Mouse (Mus musculus) adrenal gland, postnatal 25 days (tissue): ENCODE measurements around the gene Nepro. TPM values are rescaled to one million over a fixed set of nuclear protein-coding genes. Genes with fewer than 3 reads are reported as not detected.

Source experiments
- DNase-seq: peaks from one replicate; pipeline ENCODE4 v3.0.0; 2021; ENCODE audit warnings: mixed read lengths
- long read RNA-seq: library from polyadenylated mRNA; stranded (forward); transcript quantifications from one replicate; pipeline ENCODE4 v2.0.0, GENCODE M21; 2021
- total RNA-seq: library from RNA; stranded (reverse); gene quantifications from 2 replicates; pipeline ENCODE4 v1.2.3, GENCODE M21; 2021

Nepro gene
- total RNA-seq, result 10.5 and 10.7 TPM in 2 replicates
- long read RNA-seq, partial matches to known transcripts, result 0 of 4 reads
- long read RNA-seq, other reads (novel, unspliced or antisense), result 3 of 4 reads

DNA sequence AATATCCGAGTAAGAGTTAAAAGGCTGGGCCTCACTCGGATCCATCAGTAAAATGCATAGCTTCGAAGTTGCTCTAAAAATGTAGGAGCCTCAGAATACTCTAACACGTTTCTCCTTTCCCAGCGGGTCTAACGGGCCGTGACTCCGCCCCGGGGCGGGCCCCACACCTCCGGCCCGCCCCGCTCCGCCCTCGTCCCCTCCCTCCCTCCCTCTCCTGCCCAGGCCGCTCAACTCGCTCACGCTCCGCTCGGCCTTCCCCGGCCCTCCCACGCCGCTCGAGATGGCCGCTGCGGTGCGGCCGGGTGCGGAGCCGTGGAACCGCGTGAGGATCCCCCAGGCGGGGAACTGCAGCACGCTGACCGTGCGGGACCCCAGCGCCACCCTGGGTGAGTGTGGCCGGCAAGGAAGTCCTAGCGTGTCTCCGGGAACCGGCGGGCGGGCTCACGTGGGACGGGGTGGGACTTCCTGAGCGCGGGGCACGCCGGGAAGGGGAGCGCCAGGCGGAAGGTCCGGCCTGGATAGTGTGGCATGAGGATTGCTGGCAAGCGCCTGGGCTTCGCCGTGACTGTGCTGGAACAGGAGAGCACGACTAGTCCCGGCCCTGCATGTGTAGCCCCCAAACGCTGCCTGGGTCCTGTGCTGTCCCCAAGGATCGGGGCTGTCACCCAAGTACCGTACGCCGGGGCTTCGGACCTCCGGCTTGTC is at the start of gene Nepro:
Gene Nepro, plus strand, starts transcription at position 219 of the 705 bp plus-strand sequence.
- DNase-seq, result peak; percentile 95

DNA sequence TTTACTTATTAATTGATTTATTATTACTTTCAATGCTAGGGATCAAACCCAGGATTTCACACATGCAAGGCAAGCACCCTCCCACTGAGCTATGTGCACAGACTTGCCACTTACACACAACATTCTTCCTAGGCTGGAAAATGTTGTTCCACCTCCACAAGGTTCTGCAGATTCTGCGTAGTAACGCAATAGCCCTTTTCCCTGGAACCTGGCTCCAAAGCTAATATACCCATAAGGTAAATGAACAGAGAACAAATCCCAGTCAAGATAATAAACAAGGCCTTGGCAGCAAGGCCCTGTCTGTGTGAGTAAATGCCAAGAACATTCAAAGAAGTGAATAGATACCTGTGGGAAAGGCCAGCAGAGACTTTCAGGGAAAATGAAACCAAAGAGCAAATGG is 47.7 kb upstream of the Nepro start:
- DNase-seq, result no peak

DNA sequence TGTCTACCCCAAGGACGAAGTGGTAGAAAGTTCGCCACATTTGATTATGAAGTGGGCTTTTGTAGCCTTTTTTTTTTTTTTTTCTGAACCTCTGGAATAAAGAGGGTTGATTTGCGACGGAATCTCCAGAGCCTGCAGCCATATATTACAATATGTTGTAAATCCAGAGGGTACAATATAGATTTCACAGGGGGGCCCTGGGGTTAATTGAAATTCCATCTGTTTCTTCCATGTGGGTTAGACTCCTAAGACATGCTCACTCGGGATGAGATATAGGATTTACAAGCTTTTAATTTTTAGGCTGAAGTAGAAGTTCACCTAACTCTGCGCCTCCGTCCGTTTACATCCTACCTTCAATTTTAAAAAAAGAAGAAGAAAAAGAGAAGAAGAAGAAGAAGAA is 45.0 kb upstream of the Nepro start:
- no peak for DNase-seq

DNA sequence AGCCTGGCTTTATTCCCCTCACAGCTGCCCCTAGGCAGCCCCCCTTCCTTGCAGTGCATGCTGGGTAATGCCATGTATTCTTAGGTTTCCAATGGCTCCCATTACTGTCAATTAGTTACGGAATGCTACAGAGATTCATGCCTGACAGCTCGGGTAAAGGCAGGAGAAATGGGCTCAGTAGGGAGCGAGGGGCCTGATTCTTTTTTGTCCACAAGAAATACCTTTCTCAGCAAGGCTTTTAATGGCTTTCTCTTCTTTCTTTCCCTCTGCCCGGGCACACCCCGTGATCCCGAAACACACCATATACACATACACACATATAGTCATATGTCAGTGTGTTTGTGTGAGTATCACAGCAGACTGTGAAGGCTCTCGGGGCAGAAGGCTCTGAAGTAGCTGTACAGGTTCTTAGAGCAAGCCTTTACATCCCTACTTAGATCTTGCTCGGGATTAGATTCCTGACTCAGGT is 44.6 kb upstream of the Nepro start:
- DNase-seq, result no peak

DNA sequence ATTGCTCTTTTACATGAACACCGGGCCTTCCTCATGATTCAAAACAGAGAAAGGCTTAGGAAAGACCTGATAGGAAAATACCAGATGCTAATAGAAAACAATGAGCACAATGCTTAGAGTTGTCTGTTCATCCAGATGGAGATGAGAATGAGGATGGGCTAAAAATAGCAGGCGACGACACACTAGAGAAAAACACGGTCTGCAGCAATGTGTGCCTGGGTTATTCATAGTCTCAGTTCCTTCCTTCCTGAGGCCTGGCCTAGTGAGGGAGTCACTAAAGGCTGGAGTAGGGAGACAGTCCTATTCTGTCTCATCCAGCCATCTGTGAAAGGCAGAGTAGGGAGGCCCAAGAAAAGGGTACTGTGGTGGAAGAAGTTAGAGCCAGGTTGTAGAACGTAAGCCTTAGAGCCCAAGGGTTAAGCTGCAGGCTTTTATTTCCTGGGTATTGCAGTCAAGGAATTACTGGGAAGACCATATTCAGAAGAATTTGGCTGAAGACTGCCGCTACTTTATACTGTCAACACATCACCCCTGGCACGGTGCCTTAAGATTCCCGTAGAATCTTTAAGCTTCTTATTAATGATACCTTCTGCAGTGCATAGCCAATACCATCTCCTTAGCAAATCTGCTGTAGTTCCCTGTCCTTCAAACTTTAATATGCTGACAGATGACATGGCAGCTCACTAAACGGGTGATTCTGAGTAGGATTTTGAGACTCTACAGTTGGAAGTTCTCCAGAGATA is 43.2 kb upstream of the Nepro start:
- no peak for DNase-seq

DNA sequence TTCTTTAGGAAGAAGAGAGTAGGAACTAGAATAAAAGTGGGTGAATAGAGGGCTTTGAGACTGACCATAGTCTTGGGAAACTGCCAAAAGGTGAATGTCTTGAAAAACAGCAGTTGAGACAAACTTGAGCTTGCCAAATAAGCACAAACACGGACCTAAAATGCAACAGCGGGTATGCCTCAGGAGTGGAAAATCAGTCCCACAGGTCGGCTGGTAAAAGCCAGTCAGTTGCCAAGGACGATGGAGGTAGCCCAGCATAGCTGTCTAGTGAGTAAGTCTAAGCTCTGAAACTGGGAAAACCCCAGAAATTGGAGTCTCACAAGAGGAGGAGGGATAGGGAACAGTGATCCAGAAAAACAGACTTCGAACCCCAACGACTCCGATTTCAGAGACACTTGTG is 39.5 kb upstream of the Nepro start:
- DNase-seq, result no peak

DNA sequence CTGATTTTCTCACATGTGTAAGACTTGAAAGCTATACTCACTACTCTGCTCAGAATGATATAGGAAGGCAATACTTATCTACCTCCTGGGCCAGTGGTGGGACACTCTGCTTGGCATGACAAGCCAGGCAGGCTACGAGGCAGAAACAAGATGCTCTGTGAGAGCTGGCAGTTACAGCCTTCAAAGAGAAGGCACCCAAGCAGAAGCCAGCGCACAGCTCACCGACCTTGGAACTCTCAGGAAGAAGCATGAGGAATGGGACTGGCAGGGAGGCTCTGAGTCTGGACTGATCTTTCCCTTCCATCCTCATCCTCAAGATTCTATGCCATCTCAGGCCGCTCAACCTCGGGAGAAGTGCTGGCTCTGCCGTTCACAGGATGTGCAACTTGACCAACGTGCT is 38.7 kb upstream of the Nepro start:
- no peak for DNase-seq

DNA sequence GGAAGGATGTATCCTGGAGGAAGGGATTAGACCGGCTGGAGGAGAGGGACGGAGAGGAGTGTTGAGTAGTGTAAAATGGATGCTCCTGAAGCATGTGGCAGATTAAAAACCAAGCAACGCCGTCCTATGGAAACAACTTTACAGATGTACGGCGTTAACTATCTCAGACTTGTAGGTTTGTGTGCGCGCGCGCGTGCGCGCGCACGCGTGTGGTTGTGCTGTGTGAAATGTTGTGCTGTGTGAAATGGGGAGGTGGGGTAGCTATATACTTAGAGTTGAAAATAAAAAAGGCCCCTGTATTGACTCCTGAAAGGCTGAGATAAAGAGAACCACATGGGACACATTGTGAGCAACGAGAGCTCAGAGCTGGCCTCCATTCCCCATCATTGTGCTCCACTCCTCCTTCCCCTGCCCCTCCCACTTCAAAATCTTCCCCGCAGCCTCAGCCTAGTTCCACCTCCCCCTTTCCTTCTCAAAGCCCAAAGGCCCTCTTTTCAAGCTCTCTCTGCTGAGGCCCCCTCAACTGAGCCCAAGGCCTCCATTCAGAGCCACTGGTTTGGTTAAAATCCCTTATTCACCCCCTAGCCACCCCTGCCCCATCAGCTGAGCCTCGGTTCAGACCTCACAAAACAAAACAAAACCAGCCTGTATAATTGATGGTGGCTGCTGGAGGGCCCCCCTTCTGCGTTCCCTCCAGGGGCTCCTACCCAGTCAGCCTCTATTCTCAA is 36.9 kb upstream of the Nepro start:
- DNase-seq, result no peak

DNA sequence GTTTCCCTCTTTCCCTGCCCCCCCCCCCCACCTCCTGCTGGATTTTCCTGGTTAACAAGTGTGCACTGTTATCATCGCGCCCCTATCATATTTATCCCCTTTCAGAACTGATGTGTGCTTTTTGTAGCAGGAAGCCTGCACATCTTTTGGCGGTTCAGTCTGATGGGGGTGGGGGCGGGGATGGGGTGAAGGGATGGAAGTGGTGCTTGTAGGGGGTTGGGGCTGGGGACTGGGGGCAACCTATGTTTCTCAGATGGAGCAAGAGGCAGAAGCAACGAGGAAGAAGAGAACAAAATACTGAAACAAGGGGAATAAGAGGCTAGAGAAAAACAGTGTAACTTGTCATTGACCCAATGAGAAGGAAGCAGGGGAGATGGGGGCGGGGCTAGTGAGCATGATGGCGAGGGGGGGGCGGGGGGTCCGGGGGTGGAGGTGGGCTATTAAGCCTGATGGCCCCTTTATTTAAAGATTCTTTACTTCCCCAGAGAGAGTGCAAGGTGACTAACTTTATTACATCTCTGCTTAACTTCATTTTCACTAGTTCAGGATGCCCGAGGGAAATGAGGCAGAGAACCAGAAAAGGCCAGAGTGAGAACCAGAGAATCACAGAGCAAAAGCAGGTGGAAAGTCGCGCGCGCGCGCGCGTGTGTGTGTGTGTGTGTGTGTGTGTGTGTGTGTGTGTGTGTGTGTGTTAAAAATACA is 36.2 kb upstream of the Nepro start:
- DNase-seq, result no peak

DNA sequence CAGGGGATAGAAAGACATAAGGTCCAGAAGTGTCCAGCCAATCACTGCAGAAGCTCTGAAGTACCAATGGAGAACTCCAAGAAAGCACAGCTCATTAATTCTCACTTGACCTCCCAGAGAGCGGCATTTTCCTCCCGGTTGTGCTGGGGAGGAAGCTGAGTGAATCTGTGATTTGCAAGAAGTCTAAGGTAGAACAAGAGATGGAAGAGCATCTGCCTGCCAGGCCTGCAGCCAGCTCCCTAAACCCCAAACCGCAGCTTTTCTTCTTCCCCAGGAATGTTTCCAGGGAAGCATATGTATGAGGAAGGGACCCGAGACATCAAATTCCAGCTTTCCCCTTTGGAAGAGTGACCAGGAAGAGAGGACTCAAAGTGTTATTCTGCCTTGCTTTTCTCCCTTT is 35.6 kb upstream of the Nepro start:
- no peak for DNase-seq

DNA sequence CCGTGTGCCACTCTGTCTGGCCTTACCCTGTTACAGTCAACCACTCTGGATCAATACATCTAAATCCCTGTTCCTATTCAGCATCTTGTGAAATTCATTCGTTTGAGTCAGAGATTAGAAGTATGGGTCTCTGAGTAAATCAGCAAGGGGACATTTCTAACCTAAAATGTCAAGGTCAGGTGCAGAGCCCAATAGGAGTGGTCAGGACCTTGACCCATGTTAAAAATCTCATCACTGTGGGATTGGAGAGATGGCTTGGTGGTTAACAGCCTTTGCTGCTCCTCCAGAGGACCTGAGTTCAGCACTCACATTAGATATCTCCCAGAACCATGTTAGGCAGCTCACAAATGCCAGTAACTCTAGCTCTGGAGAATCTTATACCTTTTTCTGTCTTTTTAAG is 33.6 kb upstream of the Nepro start:
- DNase-seq, result no peak

DNA sequence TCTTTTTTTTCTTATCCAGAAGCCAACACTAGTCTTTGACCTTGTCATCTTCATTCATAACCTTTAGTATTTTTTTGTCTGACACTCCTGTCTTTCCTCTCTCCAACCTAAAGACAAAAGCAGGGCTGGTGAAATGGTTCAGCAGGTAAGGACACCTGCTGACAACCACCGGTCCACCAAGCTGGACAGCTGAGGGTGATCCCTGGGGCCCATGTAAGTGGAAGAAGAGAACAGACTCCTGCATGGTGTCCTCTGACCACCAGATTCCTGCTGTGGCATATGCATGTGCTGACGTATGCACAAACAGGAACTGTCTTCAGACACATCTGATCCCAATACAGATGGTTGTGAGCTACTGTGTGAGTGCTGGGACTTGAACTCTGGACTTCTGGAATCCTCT is 33.0 kb upstream of the Nepro start:
- no peak for DNase-seq

DNA sequence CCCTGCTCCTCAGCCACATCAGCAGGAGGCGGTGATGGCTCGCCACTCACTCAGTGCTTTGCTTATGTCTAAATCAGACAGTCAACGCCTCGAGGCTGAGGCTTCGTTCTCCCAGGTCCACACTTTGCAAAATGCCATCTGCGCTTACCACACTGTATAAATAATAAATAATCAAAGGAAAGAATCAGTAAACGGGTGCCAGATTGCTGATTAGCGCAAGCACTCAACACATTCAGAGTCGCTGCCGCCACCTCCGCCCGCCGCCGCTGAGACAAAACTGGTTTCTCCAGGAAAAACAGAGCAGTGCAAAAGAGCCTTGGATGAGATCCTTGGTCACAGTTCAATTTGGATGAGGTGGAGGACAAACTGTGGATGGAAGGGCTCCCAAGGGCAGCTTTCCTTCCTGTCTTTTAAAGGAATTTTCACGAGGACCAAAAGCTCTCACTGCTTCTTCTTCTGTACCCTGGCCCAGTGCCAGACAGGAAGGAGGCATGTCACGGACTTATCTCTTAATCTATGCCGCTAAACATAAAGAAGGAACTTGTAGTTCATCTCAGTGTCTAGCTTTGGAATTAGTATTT is 32.5 kb upstream of the Nepro start:
- DNase-seq, result peak; percentile 79

DNA sequence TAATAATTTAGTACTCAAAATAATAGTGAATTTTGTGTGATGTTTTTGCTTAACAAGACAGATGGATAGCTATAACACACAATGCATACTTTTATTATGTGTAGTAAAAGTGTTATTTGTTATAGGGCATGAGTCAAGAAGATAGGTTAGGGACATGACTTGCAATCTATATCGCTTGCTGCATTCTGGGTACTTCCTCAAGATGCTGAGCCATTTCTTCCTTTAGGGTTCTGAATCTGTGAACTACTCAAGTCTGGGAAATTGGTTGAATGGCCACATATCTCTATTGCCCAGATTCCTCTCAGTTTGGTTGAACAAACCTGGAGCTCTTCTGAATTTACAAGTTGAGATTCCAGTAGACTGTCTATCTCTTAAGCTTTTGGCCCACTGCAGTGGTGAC is 31.6 kb upstream of the Nepro start:
- no peak for DNase-seq

DNA sequence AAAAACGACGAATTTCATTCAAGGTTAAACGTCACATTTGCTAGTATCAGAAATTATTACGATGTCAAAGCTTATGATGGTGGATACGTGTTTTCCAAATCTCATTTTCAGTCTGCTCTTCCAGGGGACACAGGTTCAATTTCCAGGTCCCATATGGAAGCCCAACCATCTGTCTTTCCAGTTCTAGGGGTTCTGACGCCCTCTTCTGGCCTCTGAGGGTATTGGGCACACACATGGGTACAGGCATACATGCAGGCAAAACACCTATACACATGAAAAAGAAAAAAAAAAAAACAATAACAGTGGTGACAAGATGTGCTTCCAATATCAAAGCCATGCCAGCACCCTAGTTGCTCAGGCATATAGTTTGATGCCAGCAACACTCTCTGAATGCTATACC is 30.4 kb upstream of the Nepro start:
- DNase-seq, result peak; percentile 36

DNA sequence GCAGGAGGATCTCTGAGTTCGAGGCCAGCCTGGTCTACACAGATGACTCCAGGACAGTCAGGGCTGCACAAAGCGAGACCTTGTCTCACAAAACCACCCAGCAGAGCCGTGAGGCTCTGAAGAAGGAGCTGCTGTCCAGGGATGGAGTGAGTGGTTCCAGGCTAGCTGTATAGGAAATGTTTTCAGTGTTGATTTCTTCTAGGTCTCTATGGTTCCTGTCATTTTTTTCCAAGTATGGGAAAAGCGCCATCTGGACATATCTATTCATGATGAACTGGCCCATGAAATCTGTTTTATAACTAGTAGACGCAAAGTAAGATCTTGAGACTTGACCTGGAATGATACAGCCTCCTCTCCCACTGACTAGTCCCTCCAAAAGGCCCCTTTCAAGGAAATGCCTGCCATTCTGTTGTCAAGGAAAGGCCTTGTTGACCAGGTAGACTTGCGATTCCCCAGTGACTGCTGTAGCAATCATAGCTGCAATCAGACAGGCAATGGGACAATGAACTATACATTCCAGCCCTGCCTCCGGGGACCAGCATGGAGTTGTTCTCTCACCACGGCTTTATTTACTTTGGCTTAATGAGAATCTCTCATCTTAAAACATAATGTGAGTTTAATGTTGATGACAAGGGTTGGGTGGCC is 28.8 kb upstream of the Nepro start:
- DNase-seq, result no peak

DNA sequence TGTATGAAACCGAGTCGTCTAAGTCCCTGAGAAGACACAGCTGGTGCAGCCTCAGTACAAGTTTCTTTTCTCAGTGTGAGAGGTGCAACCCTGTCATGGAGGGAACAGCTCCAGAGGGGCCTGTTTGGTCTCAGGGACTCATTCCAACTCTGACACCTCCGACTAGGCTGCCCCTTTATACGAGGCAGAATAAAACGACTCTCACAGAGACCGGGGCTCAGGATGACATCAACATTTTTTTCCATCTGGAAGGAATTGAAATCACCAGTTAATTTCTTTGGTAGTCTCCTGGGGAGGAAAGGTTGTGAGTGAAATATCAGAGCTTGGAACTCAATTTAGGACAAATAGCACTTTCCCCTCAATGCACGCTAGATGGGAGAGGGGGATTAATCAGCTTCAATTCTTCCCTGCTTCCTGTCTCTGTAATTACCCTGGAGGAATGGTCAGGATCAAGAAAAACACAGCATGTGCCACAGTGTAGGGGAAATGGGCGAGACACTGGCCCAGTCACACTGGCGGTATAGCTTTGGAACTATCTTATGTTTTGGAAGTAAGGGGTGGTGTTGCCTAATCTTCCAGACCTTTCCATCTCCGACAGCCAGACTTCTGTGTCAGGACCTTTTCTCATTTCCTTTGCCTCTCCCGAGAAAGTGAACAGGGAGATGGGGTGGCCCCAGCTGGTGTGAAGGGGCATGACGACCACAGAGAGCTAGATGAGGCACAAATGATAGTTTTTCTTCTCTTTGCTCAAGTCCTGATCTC is 28.1 kb upstream of the Nepro start:
- no peak for DNase-seq

DNA sequence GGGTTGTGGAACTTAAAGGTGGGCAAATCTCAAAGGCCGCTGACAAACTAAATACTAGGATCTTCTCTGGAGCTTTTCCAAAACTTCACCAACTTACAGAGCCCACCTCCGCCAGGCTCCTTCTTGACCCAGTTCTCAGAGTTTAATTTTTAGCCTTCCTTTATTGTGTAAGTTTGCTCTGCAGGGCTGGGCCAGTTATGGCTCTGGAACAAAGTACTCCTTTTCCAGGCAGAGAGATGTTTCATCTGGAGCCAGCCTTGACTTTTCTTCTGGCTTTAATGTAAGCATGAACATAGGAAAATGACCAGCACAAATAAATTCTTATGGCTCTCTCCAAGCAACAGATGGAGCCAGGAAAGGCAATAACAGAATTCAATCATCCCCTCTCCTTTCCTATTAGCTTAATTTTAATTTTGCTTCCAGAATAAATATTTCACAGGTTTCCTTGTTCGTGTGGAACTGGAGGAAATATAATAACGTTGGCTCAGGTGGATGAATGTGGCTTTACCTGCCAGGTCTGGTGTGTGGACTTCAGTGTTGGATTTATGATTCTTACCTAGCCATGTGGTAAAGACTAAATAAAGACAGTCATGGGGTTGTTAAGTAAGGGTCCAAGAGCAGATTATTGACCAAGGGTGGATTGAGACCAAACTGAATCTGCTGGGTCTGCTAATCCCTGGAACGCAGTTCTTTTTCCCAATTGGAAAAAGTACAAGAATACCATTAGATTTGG is 26.5 kb upstream of the Nepro start:
- DNase-seq, result no peak

DNA sequence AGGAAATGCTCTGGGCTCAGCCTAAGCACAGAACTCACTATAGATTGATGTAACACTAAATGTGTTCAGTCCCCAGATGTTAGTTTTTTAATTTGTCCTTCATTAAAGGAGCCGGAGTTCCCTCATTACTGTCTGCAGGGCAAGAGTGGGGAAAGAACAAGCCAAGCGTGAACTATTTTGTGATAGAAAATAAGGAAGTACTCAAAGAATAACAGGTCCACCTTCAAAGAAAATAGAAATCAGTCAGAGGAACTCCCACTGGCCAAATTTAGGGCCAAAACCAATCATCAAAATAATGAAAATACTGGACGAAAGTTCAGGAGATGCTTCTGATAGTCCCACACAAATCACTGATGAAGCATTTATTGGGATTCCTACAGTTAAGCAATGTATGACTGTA is 22.9 kb upstream of the Nepro start:
- DNase-seq, result no peak

DNA sequence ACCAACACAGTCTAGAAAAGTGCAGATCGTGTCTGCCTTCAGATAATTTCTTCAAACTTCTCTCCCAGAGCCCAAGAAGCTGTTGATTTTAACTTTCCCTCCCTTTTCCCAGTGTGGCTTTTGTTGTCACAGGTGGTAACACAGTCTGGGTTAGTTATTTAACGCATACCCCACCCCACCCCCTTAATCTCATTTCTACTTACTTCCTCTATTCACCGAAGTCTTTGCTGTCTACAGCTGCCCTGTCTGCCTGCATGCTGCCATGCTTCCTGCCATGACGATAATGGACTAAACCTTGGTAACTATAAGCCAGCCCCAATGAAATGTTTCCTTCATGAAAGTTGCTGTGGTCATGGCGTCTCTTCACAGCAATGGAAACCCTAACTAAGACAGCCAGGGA is 21.8 kb upstream of the Nepro start:
- no peak for DNase-seq
